Mouse (Mus musculus) kidney, embryonic 15.5 days (tissue): Measurements from ENCODE around the gene Gm17268. TPM values are rescaled to one million over a fixed set of nuclear protein-coding genes. Genes with fewer than 3 reads are reported as not detected.

Experiments used
- ATAC-seq: fragments of 200-750 bp; cut with Nextera tagmentation; replicated peaks from 2 replicates; pipeline ENCODE4 v1.8.0; 2017; ENCODE audit warnings: moderate TSS enrichment; ENCODE audit not compliant: low FRiP score
- H3K27ac ChIP-seq: fragments of 300-500 bp; sonication (generic); 2 replicates; pipeline ENCODE4 v1.5.1; 2015; ENCODE audit warnings: mild to moderate bottlenecking, inconsistent platforms
- H3K27me3 ChIP-seq: fragments of 300-500 bp; sonication (generic); 2 replicates; pipeline ENCODE4 v1.6.1; 2015; ENCODE audit warnings: inconsistent platforms
- H3K36me3 ChIP-seq: fragments of 300-500 bp; sonication (generic); 2 replicates; pipeline ENCODE4 v1.6.1; 2015; ENCODE audit warnings: inconsistent platforms
- H3K4me1 ChIP-seq: fragments of 300-500 bp; sonication (generic); 2 replicates; pipeline ENCODE4 v1.6.1; 2015; ENCODE audit warnings: inconsistent platforms
- H3K4me2 ChIP-seq: fragments of 300-500 bp; sonication (generic); 2 replicates; pipeline ENCODE4 v1.6.1; 2015; ENCODE audit warnings: moderate library complexity, mild to moderate bottlenecking, inconsistent platforms
- H3K4me3 ChIP-seq: fragments of 300-500 bp; sonication (generic); replicated peaks from 2 replicates; pipeline ENCODE4 v1.5.1; 2015; ENCODE audit warnings: mild to moderate bottlenecking, inconsistent platforms
- H3K9ac ChIP-seq: fragments of 300-500 bp; sonication (generic); 2 replicates; pipeline ENCODE4 v1.6.1; 2015; ENCODE audit warnings: mild to moderate bottlenecking, inconsistent platforms
- H3K9me3 ChIP-seq: fragments of 300-500 bp; sonication (generic); replicated peaks from 2 replicates; pipeline ENCODE4 v1.6.1; 2016; ENCODE audit warnings: inconsistent platforms
- WGBS: fragments of 180-500 bp; shearing (Covaris S2); methylation state at CpG from one replicate; pipeline ENCODE4 v1.1.7; 2015; ENCODE audit warnings: mixed read lengths; 5-methylcytosine and 5-hydroxymethylcytosine counted together
- polyA plus RNA-seq: library from polyadenylated mRNA; unstranded; fragments of >200 nt; fragmentation: Nextera tagmentation; extraction: Ambion mirVana; gene quantifications from 2 replicates; pipeline ENCODE4 v1.2.1, GENCODE M21; 2015

The Gm17268 gene
- polyA plus RNA-seq, 1 experiment from 2014 or later, result not detected

GRCm38 (mm10) chr11:82053849-82054248 lies 15.5 kb upstream of the Gm17268 start:
- no peak overlapping the region for H3K9ac ChIP-seq

GRCm38 (mm10) chr11:82047746-82048415 lies 9.5 kb upstream of the Gm17268 start:
- Histone ChIP-seq H3K9me3 (no peaks in the 10 kb centered on the region), H3K27ac (no peak overlapping the region), H3K27me3 (no peaks in the 10 kb centered on the region), H3K4me2 (no peak overlapping the region), H3K4me3 (no peak overlapping the region), H3K9ac (no peak overlapping the region), H3K4me1 (no peaks in the 10 kb centered on the region), H3K36me3 (no peaks in the 10 kb centered on the region)
- WGBS, result 41% methylated on average over 6 of the region's 6 CpGs
- no peak for ATAC-seq

More at GRCm38 (mm10) chr11:82053849-82054248, 15.5 kb upstream of the Gm17268 start:
- H3K4me2 ChIP-seq, result no peak overlapping the region
- no peak overlapping the region for H3K27ac ChIP-seq
- no peak overlapping the region for H3K4me3 ChIP-seq
- ATAC-seq, result no peak
- H3K27me3 ChIP-seq, result no peaks in the 10 kb centered on the region
- no peaks in the 10 kb centered on the region for H3K4me1 ChIP-seq
- no peaks in the 10 kb centered on the region for H3K36me3 ChIP-seq
- WGBS, result 75% methylated on average over 7 of the region's 7 CpGs
- no peaks in the 10 kb centered on the region for H3K9me3 ChIP-seq

GRCm38 (mm10) chr11:82045471-82045870 lies 7.1 kb upstream of the Gm17268 start, which contains the start of gene Ccl7:
Gene Ccl7 (plus strand): TSS chr11:82045712.
- WGBS, result 73% methylated on average over 3 of the region's 3 CpGs
- peak within 1 kb of the TSS; percentile 56 for H3K27ac ChIP-seq

GRCm38 (mm10) chr11:82041671-82042080 lies 3.3 kb upstream of the Gm17268 start:
- Histone ChIP-seq H3K27me3 (no peaks in the 10 kb centered on the region), H3K9ac (no peak overlapping the region), H3K4me1 (no peaks in the 10 kb centered on the region), H3K9me3 (no peaks in the 10 kb centered on the region), H3K4me3 (no peak overlapping the region), H3K4me2 (no peak overlapping the region), H3K27ac (no peak overlapping the region), H3K36me3 (no peaks in the 10 kb centered on the region)
- ATAC-seq, result no peak
- 85% methylated on average over 4 of the region's 4 CpGs for WGBS

More at GRCm38 (mm10) chr11:82045471-82045870, 7.1 kb upstream of the Gm17268 start, which contains the start of gene Ccl7:
- Histone ChIP-seq H3K36me3 (no peaks in the 10 kb centered on the region), H3K9me3 (no peaks in the 10 kb centered on the region), H3K4me1 (no peaks in the 10 kb centered on the region), H3K27me3 (no peaks in the 10 kb centered on the region), H3K9ac (no peak within 1 kb of the TSS), H3K4me2 (no peak within 1 kb of the TSS), H3K4me3 (no peak within 1 kb of the TSS)
- ATAC-seq, result no peak

- Histone ChIP-seq H3K36me3 (no peaks in the 10 kb centered on the region), H3K27me3 (no peaks in the 10 kb centered on the region), H3K4me3 (no peak overlapping the region), H3K4me2 (no peak overlapping the region), H3K9me3 (no peaks in the 10 kb centered on the region), H3K4me1 (0 out of 2 replicates have a peak, but pooled peaks cover 4% of the 10 kb centered on the region), H3K27ac (no peak overlapping the region), H3K9ac (no peak overlapping the region)
- 43% methylated on average over 3 of the region's 3 CpGs for WGBS
- no peak for ATAC-seq
Observed at GRCm38 (mm10) chr11:82039132-82039660, 834 bp upstream of the Gm17268 start.

- Histone ChIP-seq H3K4me3 (no peak overlapping the region), H3K4me1 (peaks cover 20% of the 10 kb centered on the region; the same call in 1 of the 2 replicates), H3K9me3 (no peaks in the 10 kb centered on the region), H3K4me2 (no peak overlapping the region), H3K27me3 (no peaks in the 10 kb centered on the region), H3K9ac (no peak overlapping the region), H3K27ac (no peak overlapping the region), H3K36me3 (no peaks in the 10 kb centered on the region)
- WGBS, result 85% methylated on average over 2 of the region's 2 CpGs
- ATAC-seq, result no peak
Observed at GRCm38 (mm10) chr11:82035857-82036256, 2.5 kb downstream of the Gm17268 start.

- Histone ChIP-seq H3K27ac (no peak within 1 kb of the TSS), H3K9ac (no peak within 1 kb of the TSS), H3K36me3 (no peaks in the 10 kb centered on the region), H3K4me2 (no peak within 1 kb of the TSS), H3K4me3 (no peak within 1 kb of the TSS), H3K9me3 (no peaks in the 10 kb centered on the region), H3K27me3 (no peaks in the 10 kb centered on the region), H3K4me1 (peaks cover 20% of the 10 kb centered on the region; the same call in 1 of the 2 replicates)
- ATAC-seq, result no peak
- 34% methylated on average over 5 of the region's 5 CpGs for WGBS
Observed at GRCm38 (mm10) chr11:82035356-82035755, 3.0 kb downstream of the Gm17268 start, which contains the start of gene Ccl2. Gene Ccl2 (plus strand): TSS chr11:82035571.

- no peak overlapping the region for H3K27ac ChIP-seq
- H3K4me2 ChIP-seq, result no peak overlapping the region
- peaks cover 20% of the 10 kb centered on the region; the same call in 1 of the 2 replicates for H3K4me1 ChIP-seq
- no peak overlapping the region for H3K9ac ChIP-seq
- H3K4me3 ChIP-seq, result no peak overlapping the region
- WGBS, result 84% methylated on average over 7 of the region's 7 CpGs
- no peaks in the 10 kb centered on the region for H3K36me3 ChIP-seq
- no peaks in the 10 kb centered on the region for H3K27me3 ChIP-seq
- ATAC-seq, result no peak
- H3K9me3 ChIP-seq, result no peaks in the 10 kb centered on the region
Observed at GRCm38 (mm10) chr11:82034446-82034845, 3.9 kb downstream of the Gm17268 start.

- WGBS, result 45% methylated on average over 8 of the region's 8 CpGs
- no peak for ATAC-seq
- Histone ChIP-seq H3K4me2 (no peak overlapping the region), H3K9me3 (no peaks in the 10 kb centered on the region), H3K4me1 (peaks cover 20% of the 10 kb centered on the region; the same call in 1 of the 2 replicates), H3K4me3 (no peak overlapping the region), H3K27me3 (no peaks in the 10 kb centered on the region), H3K9ac (no peak overlapping the region), H3K36me3 (no peaks in the 10 kb centered on the region), H3K27ac (peak overlapping the region; percentile 64)
Observed at GRCm38 (mm10) chr11:82032678-82033344, 5.6 kb downstream of the Gm17268 start.

GRCm38 (mm10) chr11:82032136-82032535 lies 6.2 kb downstream of the Gm17268 start:
- Histone ChIP-seq H3K4me2 (no peak overlapping the region), H3K27me3 (no peaks in the 10 kb centered on the region), H3K9ac (no peak overlapping the region), H3K36me3 (no peaks in the 10 kb centered on the region), H3K4me3 (no peak overlapping the region), H3K9me3 (no peaks in the 10 kb centered on the region), H3K4me1 (peaks cover 20% of the 10 kb centered on the region; the same call in 1 of the 2 replicates), H3K27ac (peak overlapping the region; percentile 64)
- ATAC-seq, result no peak

- ATAC-seq, result no peak
- Histone ChIP-seq H3K4me3 (no peak overlapping the region), H3K27me3 (no peaks in the 10 kb centered on the region), H3K36me3 (no peaks in the 10 kb centered on the region), H3K9ac (no peak overlapping the region), H3K4me2 (no peak overlapping the region), H3K9me3 (no peaks in the 10 kb centered on the region), H3K27ac (no peak overlapping the region), H3K4me1 (peaks cover 16% of the 10 kb centered on the region; the same call in 1 of the 2 replicates)
- 69% methylated on average over 2 of the region's 2 CpGs for WGBS
Observed at GRCm38 (mm10) chr11:82030171-82030570, 8.2 kb downstream of the Gm17268 start.

- Histone ChIP-seq H3K27me3 (no peaks in the 10 kb centered on the region), H3K4me2 (no peak overlapping the region), H3K4me3 (no peak overlapping the region), H3K27ac (no peak overlapping the region), H3K9ac (no peak overlapping the region), H3K4me1 (no peaks in the 10 kb centered on the region), H3K9me3 (no peaks in the 10 kb centered on the region), H3K36me3 (no peaks in the 10 kb centered on the region)
- no peak for ATAC-seq
- WGBS, result 75% methylated on average over 4 of the region's 4 CpGs
Observed at GRCm38 (mm10) chr11:82023769-82024168, 14.6 kb downstream of the Gm17268 start.
